Comparison of ENCODE assay signal across 24 mouse cellular contexts in the genomic region with DNA sequence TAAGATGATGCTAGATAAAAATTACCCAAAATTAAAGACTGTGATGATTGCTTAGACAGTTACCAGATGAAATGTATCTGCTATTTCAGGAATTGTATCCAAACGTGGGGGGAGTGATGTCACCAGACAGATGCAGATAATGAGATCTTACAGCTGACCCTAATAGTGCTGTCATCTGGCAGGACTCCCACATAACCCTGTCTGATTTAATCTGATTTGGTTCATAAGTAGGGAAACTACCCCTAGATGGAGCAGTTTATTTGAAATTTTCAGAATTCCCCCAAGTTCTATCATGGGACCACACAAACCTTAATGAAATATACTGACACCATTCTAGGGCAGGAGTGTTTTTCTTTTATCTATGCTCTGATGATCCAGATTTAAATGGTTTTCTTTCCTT.
DNase-seq lines count a peak whose midpoint lies in the region; ATAC-seq and TF ChIP-seq lines count a peak whose summit lies in the region.
"Had no signal": no experiment of that assay in that cellular context is flagged by ENCODE, and none has a peak within 500 bp of the region (broad histone marks: within the 10 kb centered on the region; RNA-seq: fewer than 3 reads in every experiment).

No protein-coding gene starts in this region.

- H3K27ac ChIP-seq in layer of hippocampus, adult 2 months: no peak overlapping the region
- no peak overlapping the region for H3K27ac ChIP-seq in neural tube, embryonic 11.5 days (ENCODE audit: low read depth, low read length)
- H3K27ac ChIP-seq: embryonic facial prominence, embryonic 12.5 days; forebrain, embryonic 12.5 days; forebrain, embryonic 15.5 days; heart, embryonic 15.5 days; hindbrain, embryonic 10.5 days; hindbrain, embryonic 13.5 days had no signal

- no peaks in the 10 kb centered on the region for H3K27me3 ChIP-seq in neural tube, embryonic 11.5 days (ENCODE audit: control insufficient read depth, insufficient read depth, low read length)
- H3K27me3 ChIP-seq: embryonic facial prominence, embryonic 12.5 days; forebrain, embryonic 12.5 days; forebrain, embryonic 15.5 days; heart, embryonic 12.5 days; heart, embryonic 15.5 days; hindbrain, embryonic 13.5 days; Patski had no signal

- peak; percentile 44 for TF ChIP-seq CTCF in layer of hippocampus, adult 2 months (conservative IDR thresholded peaks at IDR 0.05)

- H3K4me1 ChIP-seq in neural tube, embryonic 11.5 days (ENCODE audit: control insufficient read depth, insufficient read depth, low read length): no peaks in the 10 kb centered on the region
- H3K4me1 ChIP-seq: embryonic facial prominence, embryonic 12.5 days; forebrain, embryonic 12.5 days; forebrain, embryonic 15.5 days; heart, embryonic 12.5 days; heart, embryonic 15.5 days; hindbrain, embryonic 10.5 days; hindbrain, embryonic 13.5 days had no signal

- no peaks in the 10 kb centered on the region for H3K9me3 ChIP-seq in neural tube, embryonic 11.5 days (ENCODE audit: control insufficient read depth, low read length)
- H3K9me3 ChIP-seq: embryonic facial prominence, embryonic 12.5 days; forebrain, embryonic 12.5 days; forebrain, embryonic 15.5 days; heart, embryonic 15.5 days; hindbrain, embryonic 10.5 days; hindbrain, embryonic 13.5 days had no signal

- DNase-seq in cerebellum, postnatal 10 days: peak; percentile 11 to 21
- DNase-seq in cerebellum, postnatal 25 days: no peak
- no peak for DNase-seq in layer of hippocampus, adult 2 months (ENCODE audit: low spot score in 2 of 2)
- DNase-seq in layer of hippocampus, adult 8-10 months (ENCODE audit: low spot score in 2 of 2): no peak
- no peak for DNase-seq in neural tube, embryonic 11.5 days (ENCODE audit: low spot score)
- no peak for DNase-seq in neural tube, embryonic 10.5 days (ENCODE audit: extremely low spot score, low spot score)
- no peak for DNase-seq in adrenal gland, postnatal 10 days
- DNase-seq: adrenal gland, postnatal 14 days; cerebellum, adult 11 months; cerebellum, adult 9-11 months; gastrocnemius, postnatal 25 days; heart, adult 18-20 months; heart, postnatal 10 days; heart, postnatal 36 days had no signal

- WGBS in neural tube, embryonic 11.5 days: 54% methylated on average over 1 of the region's 1 CpGs

- no peak overlapping the region for H3K4me3 ChIP-seq in layer of hippocampus, adult 2 months
- H3K4me3 ChIP-seq in neural tube, embryonic 11.5 days (ENCODE audit: low read depth, low read length): no peak overlapping the region
- H3K4me3 ChIP-seq: embryonic facial prominence, embryonic 12.5 days; erythroblast, embryonic 14.5 days; forebrain, embryonic 12.5 days; forebrain, embryonic 15.5 days; heart, embryonic 12.5 days; heart, embryonic 15.5 days; hindbrain, embryonic 10.5 days; hindbrain, embryonic 13.5 days had no signal

- H3K9ac ChIP-seq in neural tube, embryonic 11.5 days (ENCODE audit: low read length): no peak overlapping the region
- H3K9ac ChIP-seq: embryonic facial prominence, embryonic 12.5 days; forebrain, embryonic 12.5 days; forebrain, embryonic 15.5 days; heart, embryonic 12.5 days; heart, embryonic 15.5 days; hindbrain, embryonic 13.5 days had no signal

- ATAC-seq in neural tube, embryonic 11.5 days (ENCODE audit: insufficient read depth, low FRiP score, low TSS enrichment): 0 out of 2 replicates have a peak, but pooled peaks have one; percentile 35
- ATAC-seq: forebrain, embryonic 15.5 days; hindbrain, embryonic 16.5 days; Patski had no signal

- no peak overlapping the region for H3K4me2 ChIP-seq in neural tube, embryonic 11.5 days (ENCODE audit: low read depth)
- H3K4me2 ChIP-seq: embryonic facial prominence, embryonic 12.5 days; forebrain, embryonic 12.5 days; forebrain, embryonic 15.5 days; heart, embryonic 12.5 days; heart, embryonic 15.5 days; hindbrain, embryonic 13.5 days had no signal

- no peaks in the 10 kb centered on the region for H3K36me3 ChIP-seq in neural tube, embryonic 11.5 days (ENCODE audit: control insufficient read depth, insufficient read depth, low read length)
- H3K36me3 ChIP-seq: embryonic facial prominence, embryonic 12.5 days; forebrain, embryonic 12.5 days; forebrain, embryonic 15.5 days; heart, embryonic 12.5 days; heart, embryonic 15.5 days; hindbrain, embryonic 10.5 days; hindbrain, embryonic 13.5 days had no signal

Comparison
In these comparisons a context has a peak if more than half of its experiments do, and no peak if none do; other contexts are left out.
1. DNase-seq: peak in cerebellum, postnatal 10 days (2 of 2); none in cerebellum, postnatal 25 days (0 of 2), layer of hippocampus, adult 2 months (0 of 2), layer of hippocampus, adult 8-10 months (0 of 2), neural tube, embryonic 11.5 days (single experiment), neural tube, embryonic 10.5 days (single experiment) and adrenal gland, postnatal 10 days (single experiment).